Mouse (Mus musculus) left cerebral cortex, postnatal 25 days (tissue): ENCODE measurements around the gene Slc2a13. TPM values are rescaled to one million over a fixed set of nuclear protein-coding genes. Genes with fewer than 3 reads are reported as not detected.
A peak's percentile ranks its signal among the peaks of the same experiment; 100 is the strongest.

ENCODE experiments used
- DNase-seq, 2 experiments: peaks; one replicate each; pipeline ENCODE4 v3.0.0; 2022; ENCODE audit warnings: low spot score in 2 of 2, mixed read lengths in 1 of 2
- intact Hi-C: fragments of 180-260 bp; cut with DNase I; formaldehyde crosslinking; loops from one replicate; pipeline ENCODE4 v1.15.1; 2025
- total RNA-seq, 2 experiments: library from RNA; stranded (reverse); gene quantifications; 2 replicates each; pipeline ENCODE4 v1.2.3; 2021

Gene Slc2a13
- total RNA-seq, 2 experiments from 2014 or later: 109 to 116 TPM

DNA sequence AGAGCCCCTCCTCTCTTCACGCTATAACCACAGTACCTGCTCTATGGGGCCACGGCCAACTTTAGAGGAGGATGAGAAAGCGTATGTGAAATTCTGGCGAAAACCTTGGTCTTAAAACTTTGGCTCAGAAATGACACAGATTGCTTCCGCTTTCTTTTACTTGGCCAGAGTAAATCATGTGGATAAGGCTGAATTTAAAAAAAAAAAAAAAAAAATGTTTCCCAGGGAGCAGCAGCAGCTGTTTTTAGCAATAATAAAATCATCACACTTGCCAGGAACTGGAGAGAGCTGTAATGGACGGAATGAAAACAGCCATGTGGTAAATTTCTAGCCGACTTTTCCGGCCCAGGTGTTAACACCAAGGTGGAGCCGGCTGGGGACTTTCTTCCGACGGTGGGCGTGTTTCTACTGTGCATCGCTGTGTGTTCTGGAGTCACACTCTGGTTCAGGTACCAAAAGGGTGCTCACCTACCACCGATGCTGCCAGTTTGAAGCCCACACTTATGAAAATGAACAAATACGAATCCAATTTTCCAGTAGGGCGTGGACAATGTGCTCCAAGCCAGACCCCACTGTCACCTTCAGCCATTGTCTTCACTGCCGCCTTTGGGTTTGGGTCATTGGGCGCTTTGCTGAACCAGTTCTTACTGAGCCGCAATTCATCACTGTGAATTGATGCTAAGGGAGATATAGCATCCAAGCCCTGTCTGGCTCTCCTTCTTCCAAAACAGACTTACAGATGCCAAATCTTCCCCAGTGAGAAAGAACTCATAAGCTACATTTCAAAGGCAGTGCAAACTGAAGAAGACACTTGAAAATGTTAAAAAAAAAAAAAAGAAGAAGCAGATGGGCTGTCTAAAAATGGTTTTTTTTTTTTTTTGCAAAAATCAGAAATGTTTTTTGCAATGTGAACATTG, 258.4 kb downstream of the Slc2a13 start:
- intact Hi-C loops: loop anchor here (1.0 to 5.0 kb wide), 5 partner anchors 58 to 258 kb away; partner anchors contain the start of gene Slc2a13
- peak; percentile 35 to 73 for DNase-seq

DNA sequence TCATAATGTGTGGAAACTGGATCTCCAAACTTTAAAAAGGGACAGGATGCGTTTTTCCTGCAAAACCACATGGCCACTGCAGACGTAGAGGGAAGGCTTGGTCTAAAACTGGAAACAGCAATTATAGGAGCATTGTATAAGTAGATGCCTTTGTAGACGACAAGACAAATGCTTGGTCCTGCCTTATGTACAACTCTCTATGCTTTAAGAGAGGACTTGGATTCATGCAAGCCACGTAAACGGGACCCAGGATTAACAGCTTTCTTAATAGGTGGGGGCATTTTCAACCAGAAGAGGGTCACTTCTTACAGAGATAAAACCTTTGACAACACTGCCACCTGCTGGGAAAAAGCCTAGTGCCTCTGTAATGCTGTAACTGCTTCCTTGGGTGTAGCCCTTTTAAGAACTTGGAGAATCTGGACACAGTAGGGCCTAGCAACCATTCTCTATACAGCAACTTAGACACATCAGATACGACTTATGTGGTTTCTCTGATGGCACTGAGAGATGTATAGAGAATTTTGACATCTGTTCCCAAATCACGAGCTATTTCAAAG, 268.7 kb downstream of the Slc2a13 start:
- peak in 1 of 2 experiments; percentile 63 for DNase-seq
- intact Hi-C loops: loop anchor here (10.0 kb wide), 1 partner anchor 450 kb away; no protein-coding TSS in a partner anchor

DNA sequence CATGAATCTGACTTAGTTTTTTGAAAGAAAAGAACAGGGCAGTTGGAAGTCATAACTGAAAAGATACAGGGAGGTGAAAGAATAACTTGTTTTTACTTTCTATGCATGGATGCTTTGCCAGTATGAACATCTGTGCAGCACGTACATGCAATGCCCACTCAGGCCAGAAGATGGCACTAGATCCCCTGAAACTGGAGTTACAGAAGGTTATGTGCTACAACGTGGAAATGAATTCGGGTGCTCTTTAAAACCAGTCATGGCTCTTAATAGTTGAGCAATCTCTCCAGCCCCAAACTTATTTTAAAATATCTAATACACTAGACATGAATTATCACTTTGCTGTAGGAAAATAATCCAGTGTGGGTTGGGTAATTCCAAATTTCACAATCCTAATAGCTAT, 271.7 kb downstream of the Slc2a13 start:
- DNase-seq: peak; percentile 87 to 94
- intact Hi-C loops: loop anchor here (2.0 to 10.0 kb wide), 2 partner anchors 271 to 453 kb away; partner anchors contain the start of gene Slc2a13

DNA sequence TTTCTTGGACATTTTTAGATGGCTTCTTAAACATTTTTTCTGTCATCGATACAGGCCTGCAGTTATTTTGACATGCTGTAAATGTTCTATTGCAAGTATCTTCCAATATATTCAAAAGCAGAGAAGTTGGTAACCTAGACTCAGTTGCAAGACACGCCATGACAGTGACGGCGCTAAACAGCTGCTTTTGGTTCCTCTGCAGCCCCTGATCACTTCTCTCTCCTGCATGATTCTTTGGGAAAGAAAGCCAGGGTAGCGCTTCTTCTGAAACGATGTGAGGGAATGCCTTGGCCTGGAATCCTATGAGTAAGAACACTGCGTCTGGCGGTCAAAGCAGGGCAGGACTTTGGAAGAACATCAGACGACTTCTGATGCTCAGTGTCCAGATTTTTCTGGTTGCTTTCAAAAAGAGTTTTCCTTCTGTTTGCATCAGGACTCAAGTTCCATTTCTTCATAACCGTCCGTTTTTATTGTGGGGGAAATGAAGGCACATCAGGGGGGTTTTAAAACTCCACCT, 273.7 kb downstream of the Slc2a13 start:
- no peak for DNase-seq
- intact Hi-C loops: no loop called here

DNA sequence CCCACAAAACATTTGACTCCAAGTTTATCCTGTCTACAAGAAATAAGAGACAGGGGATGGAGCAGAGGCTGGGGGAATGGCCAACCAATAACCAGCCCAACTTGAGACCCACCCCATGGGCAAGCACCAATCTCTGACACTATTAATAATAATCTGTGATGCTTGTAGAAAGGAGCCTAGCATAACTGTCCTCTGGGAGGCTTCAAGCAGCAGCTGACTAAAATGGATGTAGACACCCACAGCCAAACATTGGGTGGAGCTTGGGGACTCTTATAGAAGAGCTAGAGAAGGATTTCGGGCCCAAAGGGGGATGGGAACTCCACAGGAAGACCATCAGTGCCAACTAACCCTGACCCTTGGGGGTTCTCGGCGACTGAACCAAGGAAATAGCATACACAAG, 289.6 kb downstream of the Slc2a13 start:
- no peak for DNase-seq
- intact Hi-C loops: no loop called here

DNA sequence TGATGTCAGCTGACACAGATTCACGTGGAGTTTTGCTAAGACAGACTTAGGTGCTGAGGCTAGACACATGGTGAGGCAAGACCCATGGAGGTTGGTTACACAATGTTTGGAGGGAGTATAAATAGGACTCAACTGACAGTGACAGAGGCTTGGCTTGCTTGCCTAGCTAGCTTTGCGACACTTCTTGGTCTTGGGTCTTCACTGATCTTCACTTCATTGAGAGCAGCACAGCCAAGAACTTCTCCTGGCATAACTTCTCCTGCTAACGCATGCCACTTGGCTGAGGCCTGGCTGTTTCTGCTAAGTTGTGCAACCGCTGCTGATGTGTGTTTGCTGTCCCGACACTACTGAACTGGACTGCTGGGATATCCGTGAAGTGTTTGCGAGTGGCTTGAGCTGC, 290.2 kb downstream of the Slc2a13 start:
- intact Hi-C loops: no loop called here
- peak in 1 of 2 experiments; percentile 31 for DNase-seq

DNA sequence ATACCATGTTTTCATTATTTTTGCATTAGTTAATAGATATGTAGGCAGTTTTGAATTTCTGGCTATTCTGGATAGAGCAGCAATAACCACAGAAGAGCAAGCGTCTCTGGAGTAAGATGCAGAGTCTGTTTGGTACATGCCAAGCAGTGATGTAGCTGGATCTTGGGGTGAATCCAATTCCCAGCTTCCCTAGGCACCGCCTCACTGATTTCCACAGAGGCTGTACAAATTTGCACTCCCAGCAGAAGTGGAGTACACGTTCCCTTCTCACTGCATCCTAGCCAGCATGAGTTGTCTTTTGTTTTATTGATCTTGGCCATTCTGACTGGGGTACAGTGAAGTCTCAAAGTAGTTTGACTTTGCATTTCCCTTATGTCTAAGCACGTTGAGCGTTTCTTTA, 291.5 kb downstream of the Slc2a13 start:
- intact Hi-C loops: no loop called here
- DNase-seq: no peak

DNA sequence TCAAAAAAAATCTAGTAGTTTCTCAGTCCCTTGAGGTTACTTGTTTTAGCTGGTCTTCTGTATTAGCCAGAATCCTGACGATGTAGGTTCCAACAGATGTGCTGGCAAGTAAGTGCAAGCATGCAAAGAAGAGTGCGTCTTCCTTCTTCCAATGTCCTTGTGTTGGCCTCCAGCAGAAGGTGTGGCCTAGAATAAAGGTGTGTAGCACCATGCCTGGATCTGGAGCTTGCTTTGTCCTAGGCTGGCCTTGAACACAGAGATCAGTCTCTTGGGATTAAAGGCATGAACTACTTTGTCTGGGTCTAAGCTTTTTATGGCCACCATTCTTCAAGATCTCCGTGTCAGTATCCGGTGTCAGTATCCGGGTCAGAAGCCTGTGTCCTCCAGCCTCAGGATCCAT, 293.5 kb downstream of the Slc2a13 start:
- DNase-seq: no peak
- intact Hi-C loops: no loop called here

DNA sequence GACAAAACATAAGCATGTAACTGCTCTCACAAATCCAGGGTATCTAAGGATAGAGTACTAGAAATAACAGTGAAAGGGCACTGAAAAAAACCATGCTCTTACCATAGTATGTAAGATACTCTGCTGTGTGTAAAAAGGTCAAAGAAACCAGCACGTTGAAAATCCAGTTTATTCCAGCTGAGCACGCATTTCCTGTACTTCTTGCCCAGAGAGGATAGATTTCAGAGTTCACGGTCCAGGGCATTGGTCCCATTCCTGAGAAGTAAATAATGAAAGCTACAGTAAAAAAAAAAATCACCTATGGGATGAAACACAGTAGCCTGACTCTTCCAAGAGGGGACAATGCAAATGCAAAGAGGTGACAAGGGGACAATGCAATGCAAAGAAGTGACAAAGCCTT, 297.1 kb downstream of the Slc2a13 start:
- intact Hi-C loops: no loop called here
- no peak for DNase-seq

DNA sequence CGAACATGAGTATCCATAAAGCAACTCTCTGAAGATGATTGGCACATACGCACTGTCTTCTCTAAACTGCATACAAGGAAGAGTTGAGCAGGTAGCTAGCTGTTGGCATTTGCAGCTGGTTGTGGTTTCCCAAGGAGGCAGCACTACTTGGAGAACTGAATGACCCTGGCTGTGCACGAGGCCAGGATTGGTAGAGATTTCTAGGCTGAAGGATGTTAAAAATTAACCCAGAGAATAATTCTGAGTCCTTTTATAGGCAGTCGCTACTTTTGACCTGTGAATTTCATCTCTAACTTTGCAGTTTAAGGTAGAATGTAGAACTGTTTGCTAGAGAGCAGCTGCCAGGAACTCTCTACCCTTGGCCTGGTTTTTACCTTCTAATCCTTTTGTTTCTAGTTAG, 304.5 kb downstream of the Slc2a13 start:
- intact Hi-C loops: no loop called here
- no peak for DNase-seq

DNA sequence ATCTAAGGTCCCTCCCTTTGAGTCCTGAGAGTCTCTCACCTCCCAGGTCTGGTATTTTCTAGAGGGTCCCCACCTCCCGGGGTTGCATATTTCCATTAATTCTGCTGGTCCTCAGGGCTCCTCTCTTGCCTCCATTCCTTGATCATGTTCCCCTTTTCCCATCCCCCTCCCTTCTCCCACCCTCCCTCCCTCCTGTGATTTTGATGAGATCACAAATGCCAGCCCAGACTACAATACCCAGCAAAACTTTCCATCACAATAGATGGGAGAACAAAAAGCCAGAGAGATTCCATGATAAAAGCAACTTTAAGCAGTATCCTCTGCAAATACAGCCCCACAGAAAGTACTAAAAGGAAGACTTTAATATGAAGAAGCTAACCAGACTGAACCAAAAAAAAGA, 309.1 kb downstream of the Slc2a13 start:
- intact Hi-C loops: no loop called here

DNA sequence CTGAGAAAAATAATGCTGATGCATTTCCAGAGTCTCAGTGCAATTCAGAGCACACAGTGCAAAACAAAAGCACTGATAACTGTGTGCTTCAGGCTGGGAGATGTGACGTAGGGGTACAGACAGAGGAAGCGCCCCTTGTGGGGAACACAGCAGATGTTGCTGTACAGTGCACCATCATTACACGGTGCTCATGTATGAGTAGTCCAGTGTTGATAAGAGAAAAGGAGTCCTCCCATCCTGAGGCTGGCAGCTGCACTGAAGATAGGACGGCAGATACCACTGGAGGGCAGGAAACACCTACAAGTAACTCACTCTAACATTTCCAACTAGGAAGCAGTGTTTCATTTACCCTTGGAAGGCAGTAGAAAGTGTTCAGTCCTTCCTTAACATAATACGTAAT, 312.5 kb downstream of the Slc2a13 start:
- DNase-seq: no peak
- intact Hi-C loops: no loop called here

More for the DNA sequence above, 309.1 kb downstream of the Slc2a13 start:
- DNase-seq: no peak

DNA sequence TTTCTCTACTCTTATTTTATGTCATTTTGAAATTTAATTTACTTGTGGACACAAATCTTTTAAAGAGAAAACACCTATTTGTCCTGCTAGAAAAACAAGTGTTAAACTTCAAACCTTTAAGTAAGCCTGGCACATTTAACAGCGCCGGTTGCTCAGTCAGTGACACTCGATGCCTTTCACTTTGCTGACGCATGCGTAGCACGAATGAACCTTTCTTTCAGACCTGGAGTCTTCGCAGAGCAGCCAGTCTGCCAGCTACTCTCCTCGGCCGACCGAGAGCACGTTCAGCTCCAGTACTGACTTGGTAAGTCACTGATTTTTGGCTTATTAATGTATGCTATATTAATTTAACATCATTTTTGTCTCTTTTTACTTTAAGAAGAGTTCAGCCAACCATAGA, 315.9 kb downstream of the Slc2a13 start:
- intact Hi-C loops: loop anchor here (10.0 kb wide), 1 partner anchor 498 kb away; no protein-coding TSS in a partner anchor
- DNase-seq: no peak

DNA sequence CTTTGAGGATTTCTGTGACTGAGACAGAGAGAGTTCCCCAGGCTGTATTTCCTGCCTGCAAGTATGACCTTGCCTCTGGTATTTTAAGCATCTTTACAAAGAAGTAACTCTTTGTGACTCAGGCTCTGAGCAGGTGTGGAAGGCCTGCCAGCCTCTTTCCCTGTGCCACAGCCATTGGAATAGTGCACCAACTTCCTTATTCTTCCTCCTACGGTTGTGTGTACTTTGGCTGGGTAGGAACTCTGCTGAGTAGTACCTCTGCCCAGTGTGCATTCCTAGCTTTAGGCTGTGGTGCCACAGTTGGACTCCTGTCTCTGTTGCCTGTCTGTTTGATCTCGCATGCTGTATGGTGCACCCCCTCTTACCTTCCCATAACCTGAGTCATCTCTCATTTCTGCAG, 317.8 kb downstream of the Slc2a13 start:
- no peak for DNase-seq
- intact Hi-C loops: loop anchor here (10.0 kb wide), 1 partner anchor 499 kb away; no protein-coding TSS in a partner anchor

DNA sequence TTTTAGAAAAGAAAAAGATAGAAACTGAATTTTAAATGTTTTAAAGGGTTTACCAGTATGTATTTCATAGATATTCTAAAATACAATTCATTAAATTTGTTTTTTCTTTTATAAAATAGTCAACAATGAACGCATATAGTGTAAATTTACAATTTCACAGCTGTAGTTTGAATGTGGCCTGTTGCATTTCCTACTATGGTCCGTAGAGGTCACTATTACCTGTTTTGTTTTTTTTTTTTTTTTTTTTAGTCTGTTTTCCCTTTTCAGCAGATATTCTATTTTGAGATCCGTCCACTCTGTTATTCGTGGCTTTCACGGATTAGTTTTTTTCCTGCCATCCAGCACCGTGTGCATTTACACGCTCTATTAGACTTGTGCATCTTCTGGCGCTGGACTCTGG, 320.1 kb downstream of the Slc2a13 start:
- no peak for DNase-seq
- intact Hi-C loops: loop anchor here (10.0 kb wide), 1 partner anchor 502 kb away; no protein-coding TSS in a partner anchor

DNA sequence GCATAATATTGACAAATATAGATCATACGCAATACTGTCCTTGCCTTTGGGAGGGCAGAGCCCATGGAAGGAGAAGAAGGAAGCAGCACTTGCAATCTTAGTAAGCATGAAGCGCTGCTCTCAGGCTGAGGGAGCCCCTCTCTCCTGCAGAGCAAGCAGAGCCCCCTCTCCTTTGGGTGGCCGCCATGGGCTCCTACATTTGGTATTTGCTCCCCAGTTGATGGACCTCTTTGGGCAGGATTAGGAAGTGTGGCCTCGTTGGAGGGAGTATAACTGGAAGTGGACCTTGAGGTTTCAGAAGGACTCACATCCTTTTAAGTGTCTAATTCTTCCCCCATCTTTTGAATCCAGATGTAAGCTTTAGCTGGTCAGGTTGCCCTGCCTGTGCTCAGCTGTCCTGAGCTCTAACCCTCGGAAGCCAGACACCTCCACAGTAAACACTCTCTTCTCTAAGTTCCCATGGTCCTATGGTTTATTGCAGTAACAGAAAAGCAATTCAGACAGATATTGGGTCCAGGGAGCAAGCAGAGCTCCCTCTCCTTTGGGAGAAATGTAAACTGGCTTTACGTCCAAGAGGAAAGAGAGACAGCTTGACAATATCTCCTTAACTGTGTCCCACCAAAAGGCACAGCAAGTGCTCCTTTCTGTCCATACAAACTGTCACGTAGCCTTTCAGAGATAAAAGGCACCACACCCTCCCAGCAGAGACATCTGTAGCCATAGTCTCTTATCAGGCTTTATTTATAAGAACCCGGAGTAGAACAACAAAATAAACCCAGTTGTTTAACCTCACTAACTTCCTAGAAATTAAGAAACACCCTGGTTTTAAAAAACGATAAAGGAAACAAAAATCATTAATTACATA, 321.3 kb downstream of the Slc2a13 start:
- intact Hi-C loops: loop anchor here (10.0 kb wide), 1 partner anchor 503 kb away; no protein-coding TSS in a partner anchor

DNA sequence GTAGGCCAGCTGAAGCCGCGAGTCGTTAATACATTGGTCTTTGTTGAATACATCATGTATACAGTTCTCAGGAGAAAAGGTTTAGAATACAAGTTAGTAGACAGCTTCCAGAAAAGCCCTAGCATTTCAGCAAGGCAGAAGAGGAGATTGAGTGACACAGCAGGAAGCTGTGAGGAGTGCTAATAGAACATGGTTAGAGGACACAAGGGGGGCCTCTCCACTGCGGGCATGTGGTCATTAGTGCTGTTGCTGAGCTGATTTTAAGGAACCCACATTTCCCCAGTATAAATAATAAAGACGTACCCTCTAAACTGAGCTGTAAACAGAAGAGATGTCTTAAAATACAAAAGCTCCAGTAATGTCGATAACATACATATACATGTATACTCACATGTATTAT, 322.2 kb downstream of the Slc2a13 start:
- intact Hi-C loops: loop anchor here (10.0 kb wide), 1 partner anchor 504 kb away; no protein-coding TSS in a partner anchor
- DNase-seq: no peak

More for the DNA sequence above, 321.3 kb downstream of the Slc2a13 start:
- DNase-seq: no peak

DNA sequence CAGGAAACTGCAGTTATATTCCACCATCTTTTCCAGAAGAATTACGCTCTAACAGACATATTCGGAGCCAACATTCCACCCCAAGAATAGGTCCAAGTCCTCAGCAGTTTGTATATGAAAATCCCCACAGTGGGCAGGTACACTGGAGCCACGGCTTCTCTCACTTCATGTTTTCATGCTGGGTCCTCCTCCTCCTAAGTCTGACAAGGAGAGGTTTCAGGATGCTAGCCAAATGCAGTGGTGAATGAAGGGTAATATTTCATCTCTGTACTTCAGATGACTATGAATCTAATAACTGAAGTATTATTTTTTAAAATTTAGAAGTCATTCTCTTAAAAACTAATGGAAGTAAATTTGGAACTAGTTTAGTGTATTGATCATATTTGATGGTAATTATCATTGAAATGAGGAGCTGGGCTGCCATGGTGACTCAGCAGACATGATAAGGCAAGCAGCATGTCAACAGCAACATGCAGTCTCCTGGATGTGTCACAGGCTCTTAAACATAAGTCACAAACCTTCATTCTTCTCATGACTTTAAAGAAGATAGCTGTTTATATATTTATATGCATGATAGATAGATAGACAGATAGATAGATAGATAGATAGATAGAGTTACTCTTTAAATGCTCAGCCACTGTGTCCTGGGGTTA, 332.3 kb downstream of the Slc2a13 start:
- intact Hi-C loops: no loop called here
- no peak for DNase-seq

DNA sequence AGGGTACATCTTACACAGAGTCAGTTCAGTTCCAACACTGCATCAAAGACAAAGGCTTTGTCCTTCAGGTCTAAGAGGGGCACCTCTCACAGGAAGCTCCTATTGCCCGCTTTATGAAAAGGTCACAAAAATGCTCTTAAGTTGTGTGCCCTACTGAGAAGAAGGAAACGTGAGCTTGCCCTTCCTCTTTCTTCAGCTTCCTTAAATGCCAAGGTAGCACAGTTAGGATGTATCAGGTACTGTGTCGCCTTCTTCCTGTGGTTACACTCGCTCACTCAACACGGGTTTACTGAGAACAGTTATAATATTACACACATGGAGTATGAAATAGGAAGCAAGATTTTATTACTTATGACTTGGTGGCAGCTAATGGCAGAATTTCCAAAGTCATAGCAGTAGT, 335.8 kb downstream of the Slc2a13 start:
- intact Hi-C loops: no loop called here
- no peak for DNase-seq
